Mouse (Mus musculus): Measurements from ENCODE around the gene Ebp. TPM values are rescaled to one million over a fixed set of nuclear protein-coding genes. Genes with fewer than 3 reads are reported as not detected.
A peak's percentile ranks its signal among the peaks of the same experiment; 100 is the strongest.

Ebp gene
- polyA plus RNA-seq (2012; fragmentation: generic; extraction: Trizol), result 73.1 TPM
- long read RNA-seq, experiment 1, transcript Ebp-201 (5 exons, 1,743 nt), result major isoform, 69 of 75 reads
- long read RNA-seq, experiment 1, partial matches to known transcripts, result 6 of 75 reads
- long read RNA-seq, experiment 1, other reads (novel, unspliced or antisense), result 0 of 75 reads
- long read RNA-seq, experiment 2, transcript Ebp-201 (5 exons, 1,743 nt), result major isoform, 33 of 34 reads
- long read RNA-seq, experiment 2, partial matches to known transcripts, result 1 of 34 reads
- long read RNA-seq, experiment 2, other reads (novel, unspliced or antisense), result 0 of 34 reads

DNA sequence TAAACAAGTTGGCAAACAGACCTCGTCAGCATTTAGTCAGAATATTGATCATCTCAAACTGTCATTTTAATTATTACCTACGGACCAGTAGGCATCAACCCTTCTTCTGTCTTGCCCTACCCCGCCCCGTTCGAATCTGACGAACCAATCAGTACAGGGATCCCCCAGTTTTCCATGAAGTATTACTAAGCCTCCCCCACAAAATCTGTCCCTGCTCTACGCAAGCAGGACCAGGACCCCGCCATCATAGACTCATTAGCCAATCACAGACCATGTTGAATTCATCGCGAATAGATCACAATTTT is at the start of gene Ebp:
Ebp (minus strand) TSS at position 94 of the 305 bp plus-strand sequence.
- peak within 1 kb of the TSS; percentile 74 for H3ac ChIP-seq (ENCODE audit: control insufficient read depth, insufficient read length, low read depth)
- TF ChIP-seq FOSL1 (IDR thresholded peaks at IDR 0.05; ENCODE audit: insufficient read depth, low read length, poor library complexity, severe bottlenecking), result no peak
- no peak for TF ChIP-seq MYOG (IDR thresholded peaks at IDR 0.05; ENCODE audit: control insufficient read depth, extremely low read depth, insufficient read length)
- TF ChIP-seq CEBPB (IDR thresholded peaks at IDR 0.05; ENCODE audit: low read depth), result no peak
- no peak for TF ChIP-seq MYOD1 (IDR thresholded peaks at IDR 0.05; ENCODE audit: control insufficient read depth, insufficient read length, low read depth)
- no peak for TF ChIP-seq USF1 (IDR thresholded peaks at IDR 0.05; ENCODE audit: low read depth)
- TF ChIP-seq CTCF (IDR thresholded peaks at IDR 0.05; ENCODE audit: control insufficient read depth, insufficient read depth, insufficient read length), result no peak
- TF ChIP-seq MAX (IDR thresholded peaks at IDR 0.05), result no peak
- H3K36me3 ChIP-seq (ENCODE audit: control insufficient read depth, insufficient read depth), result no peaks in the 10 kb centered on the region
- peak within 1 kb of the TSS; percentile 44 for H3K4me3 ChIP-seq (ENCODE audit: insufficient read depth, poor library complexity, severe bottlenecking)
- no peaks in the 10 kb centered on the region for H3K27me3 ChIP-seq (ENCODE audit: control insufficient read depth, insufficient read depth, insufficient read length)
- H3K79me3 ChIP-seq (ENCODE audit: low read depth), result peaks cover 2% of the 10 kb centered on the region
- peaks cover 12% of the 10 kb centered on the region for H3K79me2 ChIP-seq (ENCODE audit: control insufficient read depth, insufficient read depth)

DNA sequence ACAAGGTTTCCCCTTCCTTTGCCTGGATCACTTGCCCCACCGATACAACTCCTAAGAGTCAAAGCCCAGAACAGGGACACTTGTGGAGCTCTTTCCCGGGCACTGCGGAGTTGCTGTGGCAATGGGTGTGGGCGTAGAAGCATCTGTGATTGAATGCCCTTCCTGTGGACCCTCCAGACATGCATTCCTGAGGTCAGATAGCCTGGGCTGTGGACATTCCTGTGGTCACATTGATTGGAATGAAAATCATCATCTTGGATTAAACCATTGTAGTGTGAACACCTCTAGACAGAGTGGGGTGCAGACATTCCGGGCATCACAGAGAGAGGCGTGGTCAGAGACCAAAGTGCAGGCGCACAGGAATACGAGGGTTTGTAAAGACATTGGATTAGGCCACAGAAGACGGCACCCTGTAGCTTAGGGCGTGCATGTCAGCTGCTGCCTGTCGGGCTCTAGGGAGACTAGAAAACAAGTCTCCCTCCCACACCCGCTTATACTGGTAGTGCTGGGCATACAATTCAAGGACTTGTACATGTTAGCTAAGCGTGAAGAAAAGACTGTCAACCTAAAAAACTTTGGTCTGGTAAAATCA is 45.6 kb upstream of the Ebp start:
- Histone ChIP-seq H3K4me3 (ENCODE audit: insufficient read depth, poor library complexity, severe bottlenecking) (no peak overlapping the region), H3K36me3 (ENCODE audit: control insufficient read depth, insufficient read depth) (no peaks in the 10 kb centered on the region), H3ac (ENCODE audit: control insufficient read depth, insufficient read length, low read depth) (peak overlapping the region; percentile 4), H3K27me3 (ENCODE audit: control insufficient read depth, insufficient read depth, insufficient read length) (no peaks in the 10 kb centered on the region), H3K79me2 (ENCODE audit: control insufficient read depth, insufficient read depth) (no peaks in the 10 kb centered on the region), H3K79me3 (ENCODE audit: low read depth) (no peaks in the 10 kb centered on the region)
- TF ChIP-seq MYOG (IDR thresholded peaks at IDR 0.05; ENCODE audit: control insufficient read depth, extremely low read depth, insufficient read length) (no peak), FOSL1 (IDR thresholded peaks at IDR 0.05; ENCODE audit: insufficient read depth, low read length, poor library complexity, severe bottlenecking) (no peak), CTCF (IDR thresholded peaks at IDR 0.05; ENCODE audit: control insufficient read depth, insufficient read depth, insufficient read length) (no peak), CEBPB (IDR thresholded peaks at IDR 0.05; ENCODE audit: low read depth) (no peak), MAX (IDR thresholded peaks at IDR 0.05) (peak; percentile 50), USF1 (IDR thresholded peaks at IDR 0.05; ENCODE audit: low read depth) (no peak), MYOD1 (IDR thresholded peaks at IDR 0.05; ENCODE audit: control insufficient read depth, insufficient read length, low read depth) (peak; percentile 26)

DNA sequence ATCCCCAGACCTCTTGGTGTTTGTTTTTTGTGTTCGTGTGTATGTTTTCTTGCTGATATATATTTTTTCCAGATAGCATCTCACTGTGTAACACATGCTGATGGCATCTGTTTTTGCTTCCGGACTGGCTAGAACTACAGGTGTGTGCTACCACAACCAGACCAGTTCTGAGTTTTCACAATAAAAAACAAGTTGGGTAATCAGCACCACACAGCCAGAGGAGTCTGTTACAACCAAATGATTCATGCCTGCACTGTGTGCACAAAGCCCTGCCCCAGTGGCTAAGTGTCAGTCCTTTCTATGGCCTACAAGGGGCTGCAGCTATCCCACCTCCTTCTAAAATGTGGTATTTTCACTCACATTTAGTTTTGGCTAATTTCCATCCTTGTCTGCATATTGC is 43.4 kb upstream of the Ebp start:
- H3K4me3 ChIP-seq (ENCODE audit: insufficient read depth, poor library complexity, severe bottlenecking), result no peak overlapping the region
- H3K79me2 ChIP-seq (ENCODE audit: control insufficient read depth, insufficient read depth), result no peaks in the 10 kb centered on the region
- TF ChIP-seq CTCF (IDR thresholded peaks at IDR 0.05; ENCODE audit: control insufficient read depth, insufficient read depth, insufficient read length) (no peak), MYOG (IDR thresholded peaks at IDR 0.05; ENCODE audit: control insufficient read depth, extremely low read depth, insufficient read length) (no peak), FOSL1 (IDR thresholded peaks at IDR 0.05; ENCODE audit: insufficient read depth, low read length, poor library complexity, severe bottlenecking) (no peak), MAX (IDR thresholded peaks at IDR 0.05) (no peak), CEBPB (IDR thresholded peaks at IDR 0.05; ENCODE audit: low read depth) (peak; percentile 62), MYOD1 (IDR thresholded peaks at IDR 0.05; ENCODE audit: control insufficient read depth, insufficient read length, low read depth) (no peak), USF1 (IDR thresholded peaks at IDR 0.05; ENCODE audit: low read depth) (no peak)
- H3ac ChIP-seq (ENCODE audit: control insufficient read depth, insufficient read length, low read depth), result no peak overlapping the region
- no peaks in the 10 kb centered on the region for H3K79me3 ChIP-seq (ENCODE audit: low read depth)
- H3K36me3 ChIP-seq (ENCODE audit: control insufficient read depth, insufficient read depth), result no peaks in the 10 kb centered on the region
- no peaks in the 10 kb centered on the region for H3K27me3 ChIP-seq (ENCODE audit: control insufficient read depth, insufficient read depth, insufficient read length)

DNA sequence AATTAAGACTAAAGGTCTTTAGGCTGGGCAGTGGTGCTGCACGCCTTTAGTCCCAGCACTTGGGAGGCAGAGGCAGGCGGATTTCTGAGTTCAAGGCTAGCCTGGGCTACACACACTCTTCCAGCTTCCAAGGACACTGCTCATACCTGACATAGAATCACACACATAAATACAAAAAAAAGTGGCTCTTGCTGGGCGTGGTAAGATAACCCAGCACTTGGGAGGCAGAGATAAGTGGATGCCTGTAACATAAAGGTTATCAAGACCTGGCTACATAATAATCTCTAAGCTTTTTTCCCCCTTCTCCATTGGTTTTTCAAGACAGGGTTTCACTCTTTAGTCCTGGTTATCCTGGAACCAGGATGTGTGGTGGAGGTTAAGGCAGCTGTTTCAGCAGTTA is 40.3 kb upstream of the Ebp start:
- TF ChIP-seq CTCF (IDR thresholded peaks at IDR 0.05; ENCODE audit: control insufficient read depth, insufficient read depth, insufficient read length) (no peak), MAX (IDR thresholded peaks at IDR 0.05) (no peak), USF1 (IDR thresholded peaks at IDR 0.05; ENCODE audit: low read depth) (no peak), MYOD1 (IDR thresholded peaks at IDR 0.05; ENCODE audit: control insufficient read depth, insufficient read length, low read depth) (no peak), CEBPB (IDR thresholded peaks at IDR 0.05; ENCODE audit: low read depth) (no peak)
- no peaks in the 10 kb centered on the region for H3K79me2 ChIP-seq (ENCODE audit: control insufficient read depth, insufficient read depth)
- no peak overlapping the region for H3K4me3 ChIP-seq (ENCODE audit: insufficient read depth, poor library complexity, severe bottlenecking)
- H3K27me3 ChIP-seq (ENCODE audit: control insufficient read depth, insufficient read depth, insufficient read length), result no peaks in the 10 kb centered on the region
- no peaks in the 10 kb centered on the region for H3K79me3 ChIP-seq (ENCODE audit: low read depth)
- H3ac ChIP-seq (ENCODE audit: control insufficient read depth, insufficient read length, low read depth), result no peak overlapping the region
- H3K36me3 ChIP-seq (ENCODE audit: control insufficient read depth, insufficient read depth), result no peaks in the 10 kb centered on the region

DNA sequence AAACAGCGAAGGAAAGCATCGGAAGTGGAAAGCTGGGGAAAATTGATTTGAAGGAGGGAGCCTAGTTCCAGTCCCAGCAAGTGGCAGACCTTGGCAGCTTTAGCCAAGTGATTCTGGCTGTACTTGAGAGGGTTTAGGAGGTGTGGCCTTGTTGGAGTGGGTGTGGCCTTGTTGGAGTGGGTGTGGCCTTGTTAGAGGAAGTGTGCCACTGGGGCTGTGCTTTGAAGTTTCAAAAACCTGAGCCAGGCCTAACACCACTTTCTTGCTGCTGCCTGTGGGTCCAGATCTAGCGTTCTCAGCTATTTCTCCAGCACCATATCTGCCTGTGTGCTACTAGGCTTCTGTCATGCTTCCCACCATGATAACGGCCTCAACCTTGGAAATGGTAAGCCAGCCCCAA is 37.0 kb upstream of the Ebp start:
- Histone ChIP-seq H3K79me2 (ENCODE audit: control insufficient read depth, insufficient read depth) (no peaks in the 10 kb centered on the region), H3K4me3 (ENCODE audit: insufficient read depth, poor library complexity, severe bottlenecking) (no peak overlapping the region), H3K27me3 (ENCODE audit: control insufficient read depth, insufficient read depth, insufficient read length) (no peaks in the 10 kb centered on the region), H3ac (ENCODE audit: control insufficient read depth, insufficient read length, low read depth) (no peak overlapping the region), H3K36me3 (ENCODE audit: control insufficient read depth, insufficient read depth) (no peaks in the 10 kb centered on the region), H3K79me3 (ENCODE audit: low read depth) (no peaks in the 10 kb centered on the region)
- TF ChIP-seq MYOD1 (IDR thresholded peaks at IDR 0.05; ENCODE audit: control insufficient read depth, insufficient read length, low read depth) (no peak), CTCF (IDR thresholded peaks at IDR 0.05; ENCODE audit: control insufficient read depth, insufficient read depth, insufficient read length) (no peak), MYOG (IDR thresholded peaks at IDR 0.05; ENCODE audit: control insufficient read depth, extremely low read depth, insufficient read length) (no peak), MAX (IDR thresholded peaks at IDR 0.05) (no peak), FOSL1 (IDR thresholded peaks at IDR 0.05; ENCODE audit: insufficient read depth, low read length, poor library complexity, severe bottlenecking) (no peak), USF1 (IDR thresholded peaks at IDR 0.05; ENCODE audit: low read depth) (no peak), CEBPB (IDR thresholded peaks at IDR 0.05; ENCODE audit: low read depth) (no peak)

Measured in C2C12 (cell line).